Mouse (Mus musculus) cerebellum, adult 2 months (tissue): ENCODE measurements at regions not wholly inside any gene's neighbourhood (a gene's known extent, or its start where the extent isn't known, plus 50 kb on each side); places are given as distances from the start of the nearest gene placed in this dataset.

ENCODE experiments used
- DNase-seq, 2 experiments: peaks; one replicate each; pipeline ENCODE4 v3.0.0; 2021
- H3K27ac ChIP-seq: fragments of 200-500 bp; 2 replicates; pipeline ENCODE4 v1.5.1; 2012; ENCODE audit warnings: low read length, control low read depth, inconsistent platforms; ENCODE audit not compliant: insufficient read depth
- H3K27me3 ChIP-seq: fragments of 200-500 bp; 2 replicates; pipeline ENCODE4 v1.6.1; 2012; ENCODE audit warnings: inconsistent platforms, mild to moderate bottlenecking, low read length, moderate library complexity; ENCODE audit not compliant: control insufficient read depth, insufficient read depth
- H3K4me1 ChIP-seq: fragments of 200-500 bp; 2 replicates; pipeline ENCODE4 v1.6.1; 2011; ENCODE audit warnings: low read length; ENCODE audit not compliant: control insufficient read depth, insufficient read depth
- H3K4me3 ChIP-seq: fragments of 200-500 bp; replicated peaks from 2 replicates; pipeline ENCODE3; 2011; ENCODE audit warnings: mild to moderate bottlenecking, low read depth, low read length, control low read depth; ENCODE audit not compliant: insufficient read depth
- CTCF ChIP-seq: fragments of 200-500 bp; IDR thresholded peaks from 2 replicates; pipeline ENCODE4 v1.5.1; 2011; ENCODE audit warnings: low read depth, mild to moderate bottlenecking, control low read depth, low read length, moderate library complexity, borderline replicate concordance; ENCODE audit not compliant: insufficient read depth
- POLR2A ChIP-seq: fragments of 200-500 bp; IDR thresholded peaks from 2 replicates; pipeline ENCODE4 v1.6.1; 2011; ENCODE audit warnings: low read length, control low read depth, borderline replicate concordance; ENCODE audit not compliant: insufficient read depth
- WGBS: fragments of 180-500 bp; shearing (Covaris S2); methylation state at CpG from one replicate; pipeline ENCODE4 v1.1.7; 2018; 5-methylcytosine and 5-hydroxymethylcytosine counted together

GRCm38 (mm10) chr16:93344555-93344954, 259.3 kb downstream of the Setd4 start:
- TF ChIP-seq CTCF (no peak), POLR2A (no peak)
- Histone ChIP-seq H3K4me1 (no peaks in the 10 kb centered on the region; the same call in 1 of the 2 replicates), H3K4me3 (no peak overlapping the region), H3K27ac (no peak overlapping the region), H3K27me3 (no peaks in the 10 kb centered on the region)
- DNase-seq = no peak
- WGBS = 83% methylated on average over 5 of the region's 5 CpGs

- no peak for DNase-seq
- WGBS = 9% methylated on average over 2 of the region's 2 CpGs
- TF ChIP-seq POLR2A (no peak), CTCF (no peak)
- Histone ChIP-seq H3K27ac (no peak overlapping the region), H3K27me3 (no peaks in the 10 kb centered on the region), H3K4me3 (no peak overlapping the region), H3K4me1 (no peaks in the 10 kb centered on the region; the same call in 1 of the 2 replicates)
Observed at GRCm38 (mm10) chr16:93342701-93343100, 261.2 kb downstream of the Setd4 start.

- no peak for DNase-seq
- Histone ChIP-seq H3K27ac (no peak overlapping the region), H3K27me3 (no peaks in the 10 kb centered on the region), H3K4me1 (no peaks in the 10 kb centered on the region; the same call in 1 of the 2 replicates), H3K4me3 (no peak overlapping the region)
- TF ChIP-seq POLR2A (no peak), CTCF (no peak)
- WGBS = 70% methylated on average over 2 of the region's 2 CpGs
Observed at GRCm38 (mm10) chr16:93341791-93342190, 262.1 kb downstream of the Setd4 start.

GRCm38 (mm10) chr16:93338806-93339205, 265.1 kb downstream of the Setd4 start:
- no peak overlapping the region for H3K27ac ChIP-seq
- 59% methylated on average over 6 of the region's 6 CpGs for WGBS
- DNase-seq = no peak
- no peaks in the 10 kb centered on the region for H3K27me3 ChIP-seq
- no peak overlapping the region for H3K4me3 ChIP-seq
- H3K4me1 ChIP-seq = no peaks in the 10 kb centered on the region
- no peak for TF ChIP-seq CTCF
- no peak for TF ChIP-seq POLR2A

- no peaks in the 10 kb centered on the region for H3K27me3 ChIP-seq
- no peak overlapping the region for H3K27ac ChIP-seq
- 94% methylated on average over 11 of the region's 11 CpGs for WGBS
- DNase-seq = no peak
- H3K4me1 ChIP-seq = no peaks in the 10 kb centered on the region
- TF ChIP-seq CTCF = no peak
- no peak for TF ChIP-seq POLR2A
- no peak overlapping the region for H3K4me3 ChIP-seq
Observed at GRCm38 (mm10) chr16:93335322-93336111, 268.3 kb downstream of the Setd4 start.

- Histone ChIP-seq H3K27ac (no peak overlapping the region), H3K4me3 (no peak overlapping the region), H3K27me3 (no peaks in the 10 kb centered on the region), H3K4me1 (no peaks in the 10 kb centered on the region)
- no peak for DNase-seq
- 50% methylated on average over 6 of the region's 6 CpGs for WGBS
- TF ChIP-seq CTCF (no peak), POLR2A (no peak)
Observed at GRCm38 (mm10) chr16:93333654-93334053, 270.2 kb downstream of the Setd4 start.

- Histone ChIP-seq H3K27ac (no peak overlapping the region), H3K4me1 (no peaks in the 10 kb centered on the region), H3K4me3 (no peak overlapping the region), H3K27me3 (no peaks in the 10 kb centered on the region)
- no peak for TF ChIP-seq POLR2A
- no peak for DNase-seq
- WGBS = 24% methylated on average over 13 of the region's 13 CpGs
Observed at GRCm38 (mm10) chr16:93328680-93329395, 275.0 kb downstream of the Setd4 start.

GRCm38 (mm10) chr16:93324911-93325310, 279.0 kb downstream of the Setd4 start:
- no peaks in the 10 kb centered on the region for H3K27me3 ChIP-seq
- no peaks in the 10 kb centered on the region for H3K4me1 ChIP-seq
- no peak for DNase-seq
- TF ChIP-seq CTCF = no peak
- TF ChIP-seq POLR2A = no peak
- 80% methylated on average over 5 of the region's 5 CpGs for whole genome bisulfite sequencing
- no peak overlapping the region for H3K4me3 ChIP-seq
- no peak overlapping the region for H3K27ac ChIP-seq
